Mouse (Mus musculus): ENCODE measurements around the gene Acy3. TPM values are rescaled to one million over a fixed set of nuclear protein-coding genes. Genes with fewer than 3 reads are reported as not detected.

Gene Acy3
- polyA plus RNA-seq (2012; fragmentation: generic; extraction: Trizol) = 10 to 100 TPM in 1 of 2 experiments, 1 to 10 TPM in 1; 7.4 to 28.3 TPM

GRCm38 (mm10) chr19:3986334-3986733, at the start of gene Acy3:
TSS of gene Acy3 (plus strand) at chr19:3986570.

GRCm38 (mm10) chr19:3958470-3958869, 27.9 kb upstream of the Acy3 start, which contains the start of gene Aldh3b3:
TSS of gene Aldh3b3 (plus strand) at chr19:3958645.

DNA sequence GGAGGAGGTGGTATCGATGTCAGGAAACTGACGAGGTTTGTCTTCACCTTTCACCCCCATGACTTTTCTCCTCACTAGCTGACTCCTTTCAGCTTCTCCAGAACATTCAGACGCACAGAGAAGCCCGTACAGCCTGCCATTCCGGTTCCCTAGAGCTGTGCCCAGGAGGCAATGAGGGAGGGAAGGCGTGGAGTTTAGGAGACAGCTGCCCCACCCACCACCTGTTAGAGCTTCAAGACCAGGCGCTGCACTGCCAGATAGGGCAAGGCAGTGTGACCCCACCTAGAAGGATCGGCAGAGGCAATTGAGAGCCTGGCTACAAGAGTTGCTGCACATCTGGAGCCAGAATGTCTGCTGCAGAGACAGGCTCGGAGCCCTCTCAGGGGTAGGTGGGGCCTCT, 14.1 kb upstream of the Acy3 start, which contains the start of gene Aldh3b2:
Gene Aldh3b2 (plus strand): TSS at position 100 of the 400 bp plus-strand sequence.

DNA sequence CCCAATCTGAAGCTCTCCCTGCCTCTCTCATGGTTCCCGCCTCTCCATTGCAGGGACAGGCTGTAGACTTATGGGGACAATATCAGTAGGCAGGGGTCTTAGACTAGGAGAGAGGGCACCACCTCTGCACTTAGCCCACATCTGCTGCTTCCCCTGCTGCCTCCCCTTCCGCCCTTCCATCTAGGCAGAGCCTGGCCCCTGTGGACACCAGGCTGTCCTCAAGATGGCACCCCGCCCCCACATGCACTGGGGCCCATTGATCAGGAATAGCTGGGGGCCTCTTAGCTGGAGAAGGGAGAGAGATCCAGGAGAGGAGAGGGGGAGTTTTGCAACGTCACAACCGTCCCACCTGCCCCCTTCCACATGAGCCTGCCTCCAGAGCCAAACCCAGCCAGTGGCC, 6.0 kb downstream of the Acy3 start, which contains the start of gene Tbx10:
Gene Tbx10 (plus strand): TSS at position 337 of the 400 bp plus-strand sequence.

GRCm38 (mm10) chr19:4000119-4000900, 13.9 kb downstream of the Acy3 start, which contains the start of the genes Nudt8 and Gm49405:
TSS of gene Nudt8 (plus strand) at chr19:4000580.
TSS of gene Gm49405 (plus strand) at chr19:4000626.

GRCm38 (mm10) chr19:4003112-4003511, 16.7 kb downstream of the Acy3 start, which contains the start of gene Doc2g:
TSS of gene Doc2g (plus strand) at chr19:4003313.

GRCm38 (mm10) chr19:4012432-4013022, 26.2 kb downstream of the Acy3 start, which contains the start of gene Ndufv1:
TSS of gene Ndufv1 (minus strand) at chr19:4012806.

GRCm38 (mm10) chr19:4037788-4038232, 51.4 kb downstream of the Acy3 start, which contains the start of gene Gstp1:
TSS of gene Gstp1 (minus strand) at chr19:4037985.

Other genes with a start within 250 kb of the Acy3 start
- gene Kmt5b, start 219.1 kb upstream of the Acy3 start, polyA plus RNA-seq (2012; fragmentation: generic; extraction: Trizol) = 1 to 10 TPM in 1 of 2 experiments, under 1 TPM in 1; 0.35 to 8.2 TPM
- gene Chka, start 134.8 kb upstream of the Acy3 start, polyA plus RNA-seq (2012; fragmentation: generic; extraction: Trizol) = 10 to 100 TPM in 1 of 2 experiments, 1 to 10 TPM in 1; 3.8 to 19.2 TPM
- 10 to 100 TPM; 46.1 to 53.3 TPM for gene Tcirg1, start 79.4 kb upstream of the Acy3 start, polyA plus RNA-seq (2012; fragmentation: generic; extraction: Trizol)
- gene Ndufs8, start 73.8 kb upstream of the Acy3 start, polyA plus RNA-seq (2012; fragmentation: generic; extraction: Trizol) = 100 to 1,000 TPM; 269 to 451 TPM
- 1 to 10 TPM; 2.7 to 8.3 TPM for gene Aldh3b1, start 56.8 kb upstream of the Acy3 start, polyA plus RNA-seq (2012; fragmentation: generic; extraction: Trizol)
- gene Unc93b1, start 51.4 kb upstream of the Acy3 start, polyA plus RNA-seq (2012; fragmentation: generic; extraction: Trizol) = under 1 TPM; 0.01 to 0.08 TPM
- gene Aldh3b3, start 27.9 kb upstream of the Acy3 start, polyA plus RNA-seq (2012; fragmentation: generic; extraction: Trizol) = under 1 TPM in 1 of 2 experiments, not detected in 1; 0.01 TPM
- gene Aldh3b2, start 14.2 kb upstream of the Acy3 start, polyA plus RNA-seq (2012; fragmentation: generic; extraction: Trizol) = not detected
- gene Tbx10, start 6.2 kb downstream of the Acy3 start, polyA plus RNA-seq (2012; fragmentation: generic; extraction: Trizol) = under 1 TPM in 1 of 2 experiments, not detected in 1; 0.05 TPM
- 10 to 100 TPM; 41.3 to 59.9 TPM for gene Nudt8, start 14.0 kb downstream of the Acy3 start, polyA plus RNA-seq (2012; fragmentation: generic; extraction: Trizol)
- gene Gm49405, start 14.1 kb downstream of the Acy3 start, polyA plus RNA-seq (2012; fragmentation: generic; extraction: Trizol) = 1 to 10 TPM in 1 of 2 experiments, under 1 TPM in 1; 0.19 to 1.4 TPM
- 1 to 10 TPM in 1 of 2 experiments, under 1 TPM in 1; 0.41 to 4.0 TPM for gene Doc2g, start 16.7 kb downstream of the Acy3 start, polyA plus RNA-seq (2012; fragmentation: generic; extraction: Trizol)
- gene Ndufv1, start 26.2 kb downstream of the Acy3 start, polyA plus RNA-seq (2012; fragmentation: generic; extraction: Trizol) = 100 to 1,000 TPM; 253 to 401 TPM
- gene Gstp1, start 51.4 kb downstream of the Acy3 start, polyA plus RNA-seq (2012; fragmentation: generic; extraction: Trizol) = 1,000 to 10,000 TPM in 1 of 2 experiments, 100 to 1,000 TPM in 1; 849 to 1,247 TPM
- 10 to 100 TPM in 1 of 2 experiments, 1 to 10 TPM in 1; 1.8 to 13.9 TPM for gene Gstp2, start 59.5 kb downstream of the Acy3 start, polyA plus RNA-seq (2012; fragmentation: generic; extraction: Trizol)
- under 1 TPM; 0.15 to 0.18 TPM for gene Gstp3, start 73.0 kb downstream of the Acy3 start, polyA plus RNA-seq (2012; fragmentation: generic; extraction: Trizol)
- gene Cabp2, start 95.0 kb downstream of the Acy3 start, polyA plus RNA-seq (2012; fragmentation: generic; extraction: Trizol) = not detected
- gene Cdk2ap2, start 110.6 kb downstream of the Acy3 start, polyA plus RNA-seq (2012; fragmentation: generic; extraction: Trizol) = 100 to 1,000 TPM in 1 of 2 experiments, 10 to 100 TPM in 1; 86.0 to 148 TPM
- 10 to 100 TPM; 48.2 to 61.6 TPM for gene Pitpnm1, start 113.4 kb downstream of the Acy3 start, polyA plus RNA-seq (2012; fragmentation: generic; extraction: Trizol)
- 100 to 1,000 TPM; 201 to 241 TPM for gene Aip, start 139.3 kb downstream of the Acy3 start, polyA plus RNA-seq (2012; fragmentation: generic; extraction: Trizol)
- gene Gpr152, start 153.2 kb downstream of the Acy3 start, polyA plus RNA-seq (2012; fragmentation: generic; extraction: Trizol) = under 1 TPM in 1 of 2 experiments, not detected in 1; 0.09 TPM
- gene Cabp4, start 157.5 kb downstream of the Acy3 start, polyA plus RNA-seq (2012; fragmentation: generic; extraction: Trizol) = under 1 TPM; 0.14 to 0.38 TPM
- 100 to 1,000 TPM; 256 to 440 TPM for gene Coro1b, start 162.0 kb downstream of the Acy3 start, polyA plus RNA-seq (2012; fragmentation: generic; extraction: Trizol)
- 1 to 10 TPM; 6.5 to 9.5 TPM for gene Ptprcap, start 167.0 kb downstream of the Acy3 start, polyA plus RNA-seq (2012; fragmentation: generic; extraction: Trizol)
- 10 to 100 TPM; 28.6 to 29.9 TPM for gene Rps6kb2, start 176.8 kb downstream of the Acy3 start, polyA plus RNA-seq (2012; fragmentation: generic; extraction: Trizol)
- 10 to 100 TPM in 1 of 2 experiments, 1 to 10 TPM in 1; 1.8 to 16.2 TPM for gene Carns1, start 188.9 kb downstream of the Acy3 start, polyA plus RNA-seq (2012; fragmentation: generic; extraction: Trizol)
- gene Tbc1d10c, start 204.7 kb downstream of the Acy3 start, polyA plus RNA-seq (2012; fragmentation: generic; extraction: Trizol) = 1 to 10 TPM in 1 of 2 experiments, under 1 TPM in 1; 0.63 to 1.7 TPM
- gene Ppp1ca, start 205.5 kb downstream of the Acy3 start, polyA plus RNA-seq (2012; fragmentation: generic; extraction: Trizol) = 1,000 to 10,000 TPM in 1 of 2 experiments, 100 to 1,000 TPM in 1; 727 to 1,261 TPM
- gene Rad9a, start 215.1 kb downstream of the Acy3 start, polyA plus RNA-seq (2012; fragmentation: generic; extraction: Trizol) = 10 to 100 TPM; 25.1 to 36.1 TPM
- gene Clcf1, start 227.7 kb downstream of the Acy3 start, polyA plus RNA-seq (2012; fragmentation: generic; extraction: Trizol) = 10 to 100 TPM in 1 of 2 experiments, 1 to 10 TPM in 1; 7.5 to 24.4 TPM
- gene AC109138.7, start 227.8 kb downstream of the Acy3 start, polyA plus RNA-seq (2012; fragmentation: generic; extraction: Trizol) = 1 to 10 TPM in 1 of 2 experiments, not detected in 1; 3.9 TPM
- gene Pold4, start 245.3 kb downstream of the Acy3 start, polyA plus RNA-seq (2012; fragmentation: generic; extraction: Trizol) = 100 to 1,000 TPM; 131 to 165 TPM